Mouse (Mus musculus): ENCODE results near the gene Stk11ip.

The Stk11ip gene

GRCm38 (mm10) chr1:75504256-75505045, 16.9 kb upstream of the Stk11ip start:
- no peak for DNase-seq (ENCODE audit: low spot score)

- peak; percentile 53 for DNase-seq (ENCODE audit: low spot score)
These were observed 16.0 kb upstream of the Stk11ip start for GRCm38 (mm10) chr1:75505159-75505955.

- no peak for DNase-seq (ENCODE audit: low spot score)
These were observed 15.1 kb upstream of the Stk11ip start, which contains the start of gene Obsl1 for GRCm38 (mm10) chr1:75505956-75506831. Gene Obsl1 (minus strand): TSS chr1:75506452.

- DNase-seq (ENCODE audit: low spot score) = no peak
These were observed 14.3 kb upstream of the Stk11ip start, which contains the start of gene Inha for GRCm38 (mm10) chr1:75507006-75507405. Gene Inha (plus strand): TSS chr1:75507077.

- no peak for DNase-seq (ENCODE audit: low spot score)
These were observed 11.7 kb upstream of the Stk11ip start for GRCm38 (mm10) chr1:75509586-75509985.

- DNase-seq (ENCODE audit: low spot score) = no peak
These were observed 11.2 kb upstream of the Stk11ip start for GRCm38 (mm10) chr1:75510154-75510553.

GRCm38 (mm10) chr1:75511437-75512210, 9.7 kb upstream of the Stk11ip start:
- DNase-seq (ENCODE audit: low spot score) = no peak

GRCm38 (mm10) chr1:75512550-75512949, 8.8 kb upstream of the Stk11ip start:
- no peak for DNase-seq (ENCODE audit: low spot score)

GRCm38 (mm10) chr1:75516703-75517380, 4.5 kb upstream of the Stk11ip start:
- DNase-seq (ENCODE audit: low spot score) = no peak

GRCm38 (mm10) chr1:75517984-75518383, 3.3 kb upstream of the Stk11ip start:
- DNase-seq (ENCODE audit: low spot score) = no peak

GRCm38 (mm10) chr1:75518427-75518826, 2.9 kb upstream of the Stk11ip start:
- DNase-seq (ENCODE audit: low spot score) = no peak

- no peak for DNase-seq (ENCODE audit: low spot score)
These were observed 1.8 kb upstream of the Stk11ip start for GRCm38 (mm10) chr1:75519576-75519975.

- DNase-seq (ENCODE audit: low spot score) = peak; percentile 33
These were observed 3.4 kb downstream of the Stk11ip start for GRCm38 (mm10) chr1:75524679-75525078.

- no peak for DNase-seq (ENCODE audit: low spot score)
These were observed 9.2 kb downstream of the Stk11ip start for GRCm38 (mm10) chr1:75530546-75530945.

GRCm38 (mm10) chr1:75532280-75533172, 11.2 kb downstream of the Stk11ip start:
- no peak for DNase-seq (ENCODE audit: low spot score)

GRCm38 (mm10) chr1:75533325-75534252, 12.3 kb downstream of the Stk11ip start:
- no peak for DNase-seq (ENCODE audit: low spot score)

GRCm38 (mm10) chr1:75537587-75537986, 16.3 kb downstream of the Stk11ip start:
- DNase-seq (ENCODE audit: low spot score) = no peak

GRCm38 (mm10) chr1:75538597-75539190, 17.4 kb downstream of the Stk11ip start:
- no peak for DNase-seq (ENCODE audit: low spot score)

Data from T-cell, adult 2 months (primary cell).